Mouse (Mus musculus) lung, postnatal 25 days (tissue): ENCODE results near the gene Popdc3.
"Not testable (repeated sequence)": the region's sequence is repeated elsewhere in the genome, so short reads cannot be mapped to it uniquely, and the experiment has no call there.

Experiments used
- DNase-seq: peaks from one replicate; pipeline ENCODE4 v3.0.0; 2022; ENCODE audit warnings: low spot score

Popdc3 gene

GRCm38 (mm10) chr10:45318922-45319321, 141.0 kb downstream of the Popdc3 start:
- DNase-seq: no peak

- DNase-seq: no peak
Observed at GRCm38 (mm10) chr10:45320296-45320695, 142.4 kb downstream of the Popdc3 start.

GRCm38 (mm10) chr10:45324159-45324558, 146.3 kb downstream of the Popdc3 start:
- DNase-seq: no peak

DNA sequence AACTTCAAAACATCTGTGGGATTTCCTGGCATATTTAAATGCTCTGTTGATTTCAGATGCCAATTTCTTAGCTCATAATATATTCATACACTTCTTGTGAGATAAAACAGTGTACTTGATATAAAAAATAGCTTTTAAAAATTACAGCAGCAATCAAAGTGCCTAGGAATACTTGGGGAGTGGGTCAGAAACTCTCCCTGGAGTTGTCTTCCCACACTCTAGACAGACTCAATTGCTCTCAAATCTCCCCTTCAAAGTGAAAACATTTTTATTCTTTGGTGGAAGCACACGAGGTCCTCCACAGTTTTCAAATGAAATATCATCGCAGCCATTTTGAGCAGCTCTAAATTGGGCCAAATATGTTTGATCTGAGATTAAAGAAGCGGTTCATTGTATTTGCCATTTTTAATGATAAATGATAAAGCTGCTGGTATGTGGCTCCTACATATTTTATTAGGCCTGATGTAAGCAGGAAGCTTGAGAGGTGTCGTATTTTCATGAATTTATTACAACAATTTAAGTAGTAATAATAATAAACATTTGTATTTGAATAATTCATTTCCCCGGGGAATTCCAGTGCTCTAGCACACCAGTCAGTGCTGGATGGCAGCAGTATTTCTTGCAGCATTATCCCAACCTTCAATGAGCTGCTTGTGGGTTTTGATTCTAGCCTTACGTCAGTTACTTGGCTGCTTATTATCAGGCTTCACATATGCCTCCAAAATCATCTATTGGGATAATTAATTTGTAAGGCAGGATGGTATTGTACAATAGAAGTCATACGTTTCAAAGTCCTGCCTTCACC, 150.5 kb downstream of the Popdc3 start:
- DNase-seq: no peak

DNA sequence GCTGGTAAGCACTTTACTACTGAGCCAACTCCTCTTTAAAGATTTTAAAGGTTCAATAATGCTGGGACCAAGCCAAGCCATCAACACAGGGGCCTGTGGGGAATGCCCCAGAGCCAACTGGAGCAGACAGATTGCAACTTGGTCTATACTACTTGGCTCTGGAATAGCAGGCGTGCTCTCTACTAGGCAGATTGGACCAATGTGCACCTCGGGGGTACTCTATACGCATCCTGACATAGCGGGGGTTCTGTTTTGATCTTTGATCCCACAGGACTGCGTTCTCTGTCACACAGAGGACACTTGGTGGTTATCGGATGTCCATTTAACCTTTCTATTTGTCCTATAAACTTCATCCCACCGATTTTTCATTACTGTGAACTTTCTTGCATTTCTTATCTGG, 157.0 kb downstream of the Popdc3 start:
- DNase-seq: no peak

GRCm38 (mm10) chr10:45335434-45336422, 157.8 kb downstream of the Popdc3 start, which contains the start of gene Bves:
Bves (plus strand) TSS chr10:45335772.
- DNase-seq: no peak

DNA sequence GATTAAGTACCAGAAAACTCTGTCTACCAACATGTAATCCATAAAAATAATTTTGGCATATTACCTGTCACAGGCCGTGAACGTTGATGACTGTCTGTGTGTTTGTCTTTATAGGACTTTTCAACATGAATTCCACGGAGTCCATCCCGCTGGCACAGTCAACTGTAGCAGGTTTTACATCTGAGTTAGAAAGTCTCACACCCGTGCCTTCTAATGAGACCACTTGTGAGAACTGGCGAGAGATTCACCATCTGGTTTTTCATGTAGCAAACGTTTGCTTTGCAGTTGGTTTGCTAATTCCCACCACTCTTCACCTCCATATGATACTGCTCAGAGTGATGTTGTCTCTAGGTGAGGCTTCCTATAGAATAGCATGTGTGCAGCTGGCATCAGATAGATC, 161.2 kb downstream of the Popdc3 start:
- no peak for DNase-seq

DNA sequence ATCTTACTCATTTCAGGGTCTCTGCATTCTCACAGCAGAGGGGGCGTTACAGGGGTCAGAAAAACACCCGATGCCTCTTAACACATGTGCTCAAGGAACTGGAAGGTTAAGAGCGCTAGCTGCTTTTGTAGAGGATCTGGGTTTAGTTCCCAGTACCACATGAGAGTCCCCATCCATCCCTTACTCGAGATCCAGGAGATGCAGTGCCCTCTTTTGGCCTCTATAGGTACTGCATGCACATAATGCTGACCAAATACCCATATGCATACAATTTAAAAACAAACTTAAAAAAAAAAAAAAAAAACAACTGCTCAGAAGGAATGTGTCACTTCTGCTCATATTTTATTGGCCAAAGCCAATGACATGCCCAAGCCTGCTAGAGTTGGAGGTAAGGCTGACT, 166.5 kb downstream of the Popdc3 start:
- no peak for DNase-seq

GRCm38 (mm10) chr10:45345217-45345616, 167.3 kb downstream of the Popdc3 start:
- no peak for DNase-seq

- DNase-seq: not testable (repeated sequence)
Observed at GRCm38 (mm10) chr10:45348143-45348542, 170.2 kb downstream of the Popdc3 start.

DNA sequence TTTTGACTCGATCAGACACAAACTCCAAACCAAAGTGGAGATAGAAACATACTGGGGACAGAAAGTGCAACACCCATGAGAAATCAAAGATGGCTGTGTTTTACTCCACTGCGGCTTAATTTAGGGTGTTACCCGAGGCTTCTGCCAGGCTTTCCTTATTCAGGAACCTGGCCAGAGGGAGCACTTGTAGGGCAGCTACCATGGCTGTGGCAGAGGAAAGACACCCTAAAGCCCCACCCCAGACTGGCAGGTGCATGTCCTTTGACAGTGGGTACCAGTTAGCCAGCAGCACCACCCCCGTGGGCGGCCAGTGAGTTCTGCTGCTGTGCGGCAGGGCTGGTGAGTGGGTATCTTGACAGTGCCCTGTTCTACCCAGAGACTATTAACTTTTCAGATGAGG, 178.2 kb downstream of the Popdc3 start:
- DNase-seq: no peak

DNA sequence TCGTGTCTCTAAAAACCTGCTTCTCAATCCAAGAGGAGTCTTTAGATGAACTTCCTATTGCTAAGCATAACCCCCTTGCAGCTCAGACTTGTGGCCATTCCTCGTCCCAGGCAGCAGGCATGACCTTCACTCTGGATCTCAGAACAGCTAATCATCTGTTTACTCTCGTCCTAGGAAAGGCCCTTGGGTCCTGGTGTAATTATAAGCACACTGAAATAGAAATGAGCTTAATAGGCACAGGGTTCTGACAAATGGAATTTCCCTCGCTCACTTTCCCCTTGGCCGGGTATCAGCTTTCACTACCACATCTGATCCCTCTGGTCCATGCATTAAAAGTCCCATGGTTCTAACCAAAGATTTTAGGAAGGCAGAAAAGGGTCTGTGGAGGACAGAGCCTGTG, 185.5 kb downstream of the Popdc3 start:
- no peak for DNase-seq

GRCm38 (mm10) chr10:45366987-45367705, 189.2 kb downstream of the Popdc3 start:
- no peak for DNase-seq
